Mouse (Mus musculus) stomach, embryonic 15.5 days (tissue): ENCODE results near the gene Ppip5k1. TPM values are rescaled to one million over a fixed set of nuclear protein-coding genes. Genes with fewer than 3 reads are reported as not detected.
A peak's percentile ranks its signal among the peaks of the same experiment; 100 is the strongest.

Source experiments
- ATAC-seq: fragments of 200-750 bp; cut with Nextera tagmentation; 2 replicates; pipeline ENCODE4 v1.8.0; 2017; ENCODE audit warnings: low read depth, moderate number of reproducible peaks, moderate TSS enrichment; ENCODE audit not compliant: insufficient read depth, low FRiP score
- H3K27ac ChIP-seq: fragments of 300-500 bp; sonication (generic); 2 replicates; pipeline ENCODE4 v1.5.1; 2015; ENCODE audit warnings: mild to moderate bottlenecking, inconsistent platforms
- H3K27me3 ChIP-seq: fragments of 300-500 bp; sonication (generic); replicated peaks from 2 replicates; pipeline ENCODE4 v1.6.1; 2015; ENCODE audit warnings: inconsistent platforms
- H3K36me3 ChIP-seq: fragments of 300-500 bp; sonication (generic); 2 replicates; pipeline ENCODE4 v1.6.1; 2015; ENCODE audit warnings: inconsistent platforms
- H3K4me1 ChIP-seq: fragments of 300-500 bp; sonication (generic); 2 replicates; pipeline ENCODE4 v1.6.1; 2015; ENCODE audit warnings: inconsistent platforms
- H3K4me2 ChIP-seq: fragments of 300-500 bp; sonication (generic); 2 replicates; pipeline ENCODE4 v1.6.1; 2015; ENCODE audit warnings: mild to moderate bottlenecking, inconsistent platforms
- H3K4me3 ChIP-seq: fragments of 300-500 bp; sonication (generic); replicated peaks from 2 replicates; pipeline ENCODE4 v1.5.1; 2015; ENCODE audit warnings: inconsistent platforms
- H3K9ac ChIP-seq: fragments of 300-500 bp; sonication (generic); 2 replicates; pipeline ENCODE4 v1.6.1; 2015; ENCODE audit warnings: inconsistent platforms
- H3K9me3 ChIP-seq: fragments of 300-500 bp; sonication (generic); 2 replicates; pipeline ENCODE4 v1.6.1; 2016; ENCODE audit warnings: inconsistent platforms
- WGBS: fragments of 180-500 bp; shearing (Covaris S2); methylation state at CpG from one replicate; pipeline ENCODE4 v1.1.7; 2015; 5-methylcytosine and 5-hydroxymethylcytosine counted together
- polyA plus RNA-seq: library from polyadenylated mRNA; unstranded; fragments of >200 nt; fragmentation: Nextera tagmentation; extraction: Ambion mirVana; gene quantifications from 2 replicates; pipeline ENCODE4 v1.2.1, GENCODE M21; 2015

Ppip5k1 gene
- polyA plus RNA-seq, 1 experiment from 2014 or later: 18.1 TPM

DNA sequence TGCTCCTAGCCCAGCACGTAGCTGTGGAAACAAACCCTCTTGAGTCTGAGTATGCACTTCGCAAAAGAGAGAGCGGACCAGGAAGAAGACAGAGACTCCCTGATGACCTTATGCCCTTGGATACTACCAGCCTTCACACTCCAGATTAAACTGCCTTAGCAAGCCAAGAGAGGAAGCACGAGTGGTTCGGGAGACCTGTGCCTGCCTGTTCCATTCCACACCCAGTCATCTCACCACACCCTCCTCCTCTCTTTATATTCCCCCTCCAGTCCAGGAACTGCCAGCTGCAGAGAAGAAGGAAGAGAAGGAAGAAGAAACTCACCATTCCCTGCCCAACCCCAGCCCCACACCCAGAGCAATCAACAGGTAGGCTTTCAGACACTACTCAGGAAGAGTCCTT lies 2.3 kb upstream of the Ppip5k1 start, which contains the start of gene Ckmt1:
Gene Ckmt1 (plus strand): TSS at position 221 of the 400 bp plus-strand sequence.
- Histone ChIP-seq H3K4me1 (peaks cover 20% of the 10 kb centered on the region; the same call in 1 of the 2 replicates), H3K4me2 (peak within 1 kb of the TSS; percentile 54), H3K27me3 (peaks cover 8% of the 10 kb centered on the region; the same call in 1 of the 2 replicates), H3K9ac (no peak within 1 kb of the TSS), H3K9me3 (no peaks in the 10 kb centered on the region), H3K36me3 (no peaks in the 10 kb centered on the region), H3K27ac (peak within 1 kb of the TSS; percentile 75), H3K4me3 (peak within 1 kb of the TSS; percentile 34)
- 43% methylated on average over 5 of the region's 5 CpGs for WGBS
- no peak for ATAC-seq

DNA sequence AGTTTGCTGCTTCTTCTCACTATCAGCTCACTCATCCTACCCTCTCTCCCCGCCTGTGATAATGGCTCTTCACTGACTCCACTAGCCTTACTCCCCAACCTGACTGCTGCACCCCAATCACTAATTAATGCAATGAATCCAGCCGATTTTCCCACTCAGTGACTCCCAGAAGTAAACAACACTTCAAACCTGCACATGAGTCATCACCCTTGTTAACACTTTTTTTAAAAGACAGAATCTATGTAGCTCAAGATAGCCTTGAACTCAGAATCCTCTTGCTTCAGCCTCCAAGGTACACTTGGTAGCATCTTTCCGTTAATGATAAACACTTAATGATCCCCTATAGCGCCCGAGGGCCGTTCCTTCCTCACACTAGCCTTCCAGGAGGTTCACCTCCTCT lies 818 bp downstream of the Ppip5k1 start:
- Histone ChIP-seq H3K4me3 (peak overlapping the region; percentile 74), H3K36me3 (no peaks in the 10 kb centered on the region), H3K9me3 (no peaks in the 10 kb centered on the region), H3K4me2 (peak overlapping the region; percentile 91), H3K27me3 (peaks cover 2% of the 10 kb centered on the region; the same call in 1 of the 2 replicates), H3K27ac (peak overlapping the region; percentile 54), H3K4me1 (peaks cover 20% of the 10 kb centered on the region; the same call in 1 of the 2 replicates), H3K9ac (peak overlapping the region; percentile 68)
- no peak for ATAC-seq
- 2% methylated on average over 6 of the region's 6 CpGs for WGBS

DNA sequence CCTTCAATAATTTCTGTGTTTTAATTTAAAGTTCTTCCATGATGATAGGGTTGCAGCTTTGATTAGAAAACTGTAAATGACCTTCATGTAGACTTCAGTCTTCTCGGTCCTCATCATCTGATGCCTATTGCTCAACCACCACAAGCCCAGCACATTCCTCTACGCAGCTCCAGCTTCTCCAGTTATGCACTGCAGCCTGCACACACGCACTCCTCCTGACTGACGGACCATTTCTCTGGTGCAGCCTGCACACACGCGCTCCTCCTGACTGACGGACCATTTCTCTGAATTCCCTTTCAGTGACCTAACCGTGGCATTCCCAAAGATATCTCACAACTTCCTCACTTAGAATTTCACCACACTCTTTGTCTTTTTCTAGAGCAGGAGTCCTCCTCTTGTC lies 2.0 kb downstream of the Ppip5k1 start:
- no peak for ATAC-seq
- Histone ChIP-seq H3K4me1 (peaks cover 13% of the 10 kb centered on the region; the same call in 1 of the 2 replicates), H3K27me3 (no peaks in the 10 kb centered on the region), H3K36me3 (0 out of 2 replicates have a peak, but pooled peaks cover 5% of the 10 kb centered on the region), H3K4me2 (no peak overlapping the region), H3K9ac (no peak overlapping the region), H3K4me3 (no peak overlapping the region), H3K27ac (no peak overlapping the region), H3K9me3 (no peaks in the 10 kb centered on the region)
- WGBS: 64% methylated on average over 8 of the region's 8 CpGs

DNA sequence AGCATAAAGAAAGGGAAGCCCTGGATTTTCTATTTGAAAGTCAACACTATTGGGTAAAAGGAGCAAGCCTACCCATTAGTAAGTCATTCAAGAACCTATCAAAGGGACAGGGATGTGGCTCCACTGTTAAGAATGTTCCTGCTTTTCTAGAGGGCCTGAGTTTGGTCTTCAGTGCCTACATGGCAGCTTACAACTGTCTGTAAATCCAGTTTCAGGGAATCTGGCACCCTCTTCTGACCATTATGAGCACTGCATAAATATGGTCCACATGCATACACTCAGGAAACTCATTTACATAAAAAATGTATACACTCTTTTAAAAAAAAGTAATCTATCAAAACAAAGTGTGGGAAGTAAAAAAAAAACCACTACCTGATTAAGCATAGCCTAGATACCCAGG lies 16.1 kb downstream of the Ppip5k1 start:
- Histone ChIP-seq H3K4me2 (no peak overlapping the region), H3K4me1 (no peaks in the 10 kb centered on the region), H3K27ac (no peak overlapping the region), H3K9ac (no peak overlapping the region), H3K4me3 (no peak overlapping the region), H3K27me3 (no peaks in the 10 kb centered on the region), H3K9me3 (no peaks in the 10 kb centered on the region), H3K36me3 (no peaks in the 10 kb centered on the region)
- ATAC-seq: no peak

DNA sequence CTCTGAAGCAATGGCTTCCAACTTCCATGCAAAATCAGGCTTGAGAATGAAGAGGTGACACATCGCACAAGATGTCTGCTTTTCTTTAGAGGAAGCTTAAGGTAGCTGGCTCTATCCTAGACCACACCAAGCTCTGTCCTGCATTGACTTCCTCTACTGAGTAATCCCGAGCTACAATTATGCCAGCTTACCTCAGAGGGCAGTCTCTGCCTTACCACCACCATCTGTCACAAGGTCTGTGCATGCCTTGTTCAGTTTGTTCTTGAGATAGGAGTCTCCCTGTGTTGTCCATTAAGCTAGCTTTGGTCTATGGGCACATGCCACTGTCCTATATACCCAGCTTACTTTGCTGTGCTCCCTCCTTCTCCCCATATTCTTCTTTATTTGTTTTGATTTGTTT lies 25.7 kb downstream of the Ppip5k1 start:
- H3K27me3 ChIP-seq: no peaks in the 10 kb centered on the region
- no peak overlapping the region for H3K27ac ChIP-seq
- no peaks in the 10 kb centered on the region for H3K9me3 ChIP-seq
- H3K4me1 ChIP-seq: no peaks in the 10 kb centered on the region
- no peak overlapping the region for H3K9ac ChIP-seq
- no peak overlapping the region for H3K4me3 ChIP-seq
- H3K4me2 ChIP-seq: no peak overlapping the region
- no peak for ATAC-seq
- WGBS: 84% methylated on average over 2 of the region's 2 CpGs
- no peaks in the 10 kb centered on the region for H3K36me3 ChIP-seq

DNA sequence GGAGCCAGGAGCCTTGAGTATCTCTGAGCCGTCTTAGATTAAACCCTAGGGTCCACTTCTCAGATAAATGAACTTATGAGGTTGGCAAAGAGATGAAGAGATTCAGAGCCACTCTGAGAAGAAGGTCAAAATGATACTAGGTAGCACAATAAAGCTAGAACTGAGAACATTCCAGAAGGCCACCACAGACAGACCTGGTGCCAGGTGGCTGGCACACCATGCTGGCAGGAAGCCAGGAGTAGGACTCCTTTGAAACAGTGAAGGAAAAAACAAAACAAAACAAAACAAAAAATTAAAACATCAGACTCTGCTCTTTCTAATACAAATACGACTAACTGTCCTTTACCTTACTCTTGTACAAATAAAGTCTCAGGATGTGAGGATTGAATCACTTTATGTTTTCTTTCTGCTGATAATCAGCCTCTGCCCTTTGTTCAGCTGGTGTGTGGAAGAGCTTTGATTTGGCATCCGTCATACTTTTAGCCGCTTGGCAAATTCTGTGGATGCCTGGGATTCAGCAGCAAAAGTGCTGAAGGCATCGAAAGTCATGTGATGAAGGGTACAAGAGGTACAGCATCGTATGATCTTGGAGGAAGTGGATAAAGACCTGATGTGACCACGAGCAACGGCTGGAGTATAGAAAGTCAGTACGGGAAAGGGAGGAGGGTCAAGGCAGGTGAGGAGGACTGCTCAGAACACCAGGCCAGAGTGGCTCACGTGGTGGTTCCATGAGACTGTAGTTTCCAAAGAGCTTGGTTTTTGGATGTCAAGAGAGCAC lies 31.3 kb downstream of the Ppip5k1 start:
- Histone ChIP-seq H3K4me2 (no peak overlapping the region), H3K27me3 (no peaks in the 10 kb centered on the region), H3K9me3 (no peaks in the 10 kb centered on the region), H3K4me1 (no peaks in the 10 kb centered on the region), H3K36me3 (no peaks in the 10 kb centered on the region), H3K4me3 (no peak overlapping the region), H3K27ac (no peak overlapping the region), H3K9ac (no peak overlapping the region)
- no peak for ATAC-seq
- 81% methylated on average over 10 of the region's 10 CpGs for WGBS

DNA sequence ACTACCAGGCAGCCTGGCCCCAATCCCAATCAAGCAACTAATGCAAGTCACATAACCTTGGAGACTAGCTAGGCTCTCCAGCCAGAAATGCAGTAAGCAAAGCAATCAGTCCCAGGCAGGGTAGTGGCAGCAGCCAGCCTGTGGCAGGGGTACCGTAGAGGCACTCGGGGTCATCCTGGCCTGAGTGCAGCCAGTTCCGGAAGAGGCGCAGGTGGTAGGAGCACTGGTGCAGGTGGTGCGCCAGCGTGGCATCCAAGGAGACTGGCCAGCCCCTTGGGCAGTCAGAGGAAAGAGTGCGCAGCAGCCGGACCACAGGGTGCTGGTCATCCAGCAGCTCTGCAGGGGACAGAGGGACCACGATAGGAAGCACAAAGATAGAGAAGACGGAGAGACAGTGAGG lies 32.2 kb downstream of the Ppip5k1 start:
- no peaks in the 10 kb centered on the region for H3K27me3 ChIP-seq
- no peak overlapping the region for H3K4me2 ChIP-seq
- H3K4me1 ChIP-seq: no peaks in the 10 kb centered on the region
- H3K9me3 ChIP-seq: no peaks in the 10 kb centered on the region
- no peak overlapping the region for H3K27ac ChIP-seq
- H3K36me3 ChIP-seq: no peaks in the 10 kb centered on the region
- 88% methylated on average over 10 of the region's 10 CpGs for WGBS
- no peak for ATAC-seq
- no peak overlapping the region for H3K9ac ChIP-seq
- no peak overlapping the region for H3K4me3 ChIP-seq

DNA sequence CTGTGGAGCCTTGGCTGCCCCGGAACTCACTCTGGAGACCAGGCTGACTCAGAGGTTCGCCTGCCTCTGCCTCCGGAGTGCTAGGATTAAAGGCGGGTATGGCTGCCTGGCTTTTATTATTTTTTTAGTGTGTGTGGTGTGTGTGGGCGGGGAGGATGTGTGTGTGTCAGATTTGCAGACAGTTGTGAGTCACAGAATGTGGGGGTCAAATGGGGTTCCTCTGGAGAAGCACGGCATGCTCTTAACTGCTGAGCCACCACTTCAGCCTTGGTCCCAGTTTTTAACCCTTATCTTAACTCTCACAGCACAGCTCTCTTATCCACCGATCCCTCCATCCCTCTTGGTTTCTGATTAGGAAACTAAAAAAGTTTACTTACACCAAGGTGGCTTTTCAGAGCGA lies 38.9 kb downstream of the Ppip5k1 start:
- Histone ChIP-seq H3K4me3 (no peak overlapping the region), H3K4me2 (no peak overlapping the region), H3K36me3 (no peaks in the 10 kb centered on the region), H3K27ac (no peak overlapping the region), H3K9me3 (no peaks in the 10 kb centered on the region), H3K9ac (no peak overlapping the region), H3K27me3 (no peaks in the 10 kb centered on the region), H3K4me1 (no peaks in the 10 kb centered on the region)
- 73% methylated on average over 8 of the region's 8 CpGs for WGBS
- ATAC-seq: no peak

DNA sequence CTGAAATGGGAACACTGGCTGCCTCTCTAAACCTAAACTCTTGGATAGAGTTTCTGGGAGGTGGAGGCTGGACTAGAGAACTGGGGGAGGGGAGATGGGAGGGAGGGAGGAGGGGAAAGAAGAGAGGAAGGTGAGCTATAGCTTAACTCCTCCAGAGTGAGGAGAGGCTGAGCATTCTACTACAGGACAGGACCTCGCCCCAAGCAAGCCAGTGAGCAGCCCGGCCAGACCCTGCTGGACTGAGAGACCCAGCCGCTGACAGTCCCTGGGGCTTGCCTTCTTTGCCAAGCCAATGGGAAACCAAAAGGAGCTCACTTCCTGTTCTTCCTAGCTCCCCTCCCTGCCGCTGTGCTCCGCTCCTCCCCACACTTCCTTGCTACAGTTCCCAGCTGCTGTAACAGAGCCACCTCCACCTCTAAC lies 46.2 kb downstream of the Ppip5k1 start:
- Histone ChIP-seq H3K4me2 (peak overlapping the region; percentile 36), H3K4me1 (peaks cover 3% of the 10 kb centered on the region; the same call in 1 of the 2 replicates), H3K27me3 (no peaks in the 10 kb centered on the region), H3K27ac (peak overlapping the region; percentile 28; the same call in 1 of the 2 replicates), H3K36me3 (no peaks in the 10 kb centered on the region), H3K9me3 (no peaks in the 10 kb centered on the region), H3K9ac (no peak overlapping the region), H3K4me3 (0 out of 2 replicates have a peak overlapping the region, but pooled peaks have one; percentile 3)
- ATAC-seq: 0 out of 2 replicates have a peak, but pooled peaks have one; percentile 25
- 17% methylated on average over 5 of the region's 5 CpGs for WGBS

DNA sequence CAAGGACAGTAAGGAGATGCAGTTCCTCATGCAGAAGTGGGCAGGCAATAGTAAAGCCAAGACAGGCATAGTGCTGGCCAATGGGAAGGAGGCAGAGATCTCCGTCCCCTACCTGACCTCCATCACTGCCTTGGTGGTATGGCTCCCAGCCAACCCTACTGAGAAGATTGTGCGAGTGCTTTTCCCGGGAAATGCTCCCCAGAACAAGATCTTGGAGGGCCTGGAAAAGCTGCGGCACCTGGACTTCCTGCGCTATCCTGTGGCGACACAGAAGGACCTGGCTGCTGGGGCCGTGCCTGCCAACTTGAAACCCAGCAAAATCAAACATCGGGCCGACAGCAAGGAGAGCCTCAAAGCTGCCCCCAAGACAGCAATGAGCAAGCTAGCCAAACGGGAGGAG lies 55.2 kb downstream of the Ppip5k1 start:
- Histone ChIP-seq H3K9me3 (no peaks in the 10 kb centered on the region), H3K27ac (no peak overlapping the region), H3K27me3 (peaks cover 9% of the 10 kb centered on the region), H3K4me1 (peaks cover 26% of the 10 kb centered on the region), H3K4me3 (no peak overlapping the region), H3K9ac (no peak overlapping the region), H3K36me3 (peaks cover 8% of the 10 kb centered on the region), H3K4me2 (no peak overlapping the region)
- ATAC-seq: no peak
- 73% methylated on average over 10 of the region's 10 CpGs for WGBS

DNA sequence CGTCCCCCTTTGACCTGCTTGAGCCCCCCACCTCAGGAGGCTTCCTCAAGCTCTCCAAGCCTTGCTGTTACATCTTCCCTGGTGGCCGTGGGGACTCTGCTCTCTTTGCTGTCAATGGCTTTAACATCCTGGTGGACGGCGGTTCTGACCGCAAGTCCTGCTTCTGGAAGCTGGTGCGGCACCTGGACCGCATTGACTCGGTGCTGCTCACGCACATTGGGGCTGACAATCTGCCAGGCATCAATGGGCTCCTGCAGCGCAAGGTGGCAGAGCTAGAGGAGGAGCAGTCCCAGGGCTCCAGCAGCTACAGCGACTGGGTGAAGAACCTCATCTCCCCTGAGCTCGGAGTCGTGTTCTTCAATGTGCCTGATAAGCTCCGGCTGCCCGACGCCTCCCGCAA lies 55.7 kb downstream of the Ppip5k1 start:
- H3K9ac ChIP-seq: no peak overlapping the region
- H3K9me3 ChIP-seq: no peaks in the 10 kb centered on the region
- no peak overlapping the region for H3K27ac ChIP-seq
- H3K4me3 ChIP-seq: no peak overlapping the region
- no peak overlapping the region for H3K4me2 ChIP-seq
- peaks cover 8% of the 10 kb centered on the region for H3K36me3 ChIP-seq
- H3K4me1 ChIP-seq: peaks cover 32% of the 10 kb centered on the region
- ATAC-seq: no peak
- WGBS: 85% methylated on average over 17 of the region's 17 CpGs
- peaks cover 9% of the 10 kb centered on the region for H3K27me3 ChIP-seq

DNA sequence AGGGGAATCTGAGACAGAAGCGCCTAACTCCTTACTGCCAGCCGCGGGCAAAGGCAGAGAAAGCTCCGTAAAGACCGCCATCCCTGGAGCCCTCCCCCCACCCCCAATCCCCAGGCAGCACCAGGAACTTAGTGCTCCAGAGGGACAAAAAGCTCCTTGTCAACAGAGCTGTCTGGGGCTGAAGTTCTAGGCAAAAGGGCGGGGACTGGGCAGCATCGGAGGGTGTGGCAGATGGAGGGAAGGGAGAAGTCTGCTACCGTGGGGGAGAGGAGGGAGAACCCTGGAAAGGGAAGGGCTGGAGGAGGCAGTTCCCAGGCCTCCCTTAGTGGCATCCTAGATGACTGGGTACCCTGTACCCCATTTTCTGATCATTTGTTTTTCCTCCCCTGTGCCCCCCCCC lies 57.1 kb downstream of the Ppip5k1 start:
- ATAC-seq: peak; percentile 8; the same call in 1 of the 2 replicates
- 17% methylated on average over 8 of the region's 8 CpGs for WGBS
- Histone ChIP-seq H3K27me3 (peaks cover 9% of the 10 kb centered on the region), H3K9me3 (no peaks in the 10 kb centered on the region), H3K4me1 (peaks cover 37% of the 10 kb centered on the region), H3K36me3 (peaks cover 8% of the 10 kb centered on the region), H3K9ac (no peak overlapping the region), H3K27ac (no peak overlapping the region), H3K4me3 (no peak overlapping the region), H3K4me2 (peak overlapping the region; percentile 25; the same call in 1 of the 2 replicates)
